Mouse (Mus musculus) adrenal gland, adult 18-20 months (tissue): ENCODE results near the gene Nkx2-9. TPM values are rescaled to one million over a fixed set of nuclear protein-coding genes. Genes with fewer than 3 reads are reported as not detected.
A peak's percentile ranks its signal among the peaks of the same experiment; 100 is the strongest.

Experiments used
- DNase-seq, 2 experiments: peaks; one replicate each; pipeline ENCODE4 v3.0.0; 2021 to 2022; ENCODE audit warnings: low spot score in 2 of 2
- long read RNA-seq, 2 experiments: library from polyadenylated mRNA; stranded (forward); transcript quantifications; one replicate each; pipeline ENCODE4 v2.0.0; 2021
- total RNA-seq, 2 experiments: library from RNA; stranded (reverse); gene quantifications; 1 replicate in 1 of 2; 2 replicates in 1 of 2; pipeline ENCODE4 v1.2.3; 2021

Nkx2-9 gene
- under 1 TPM; 0.50 to 0.54 TPM for total RNA-seq
- long read RNA-seq, experiment 1, result 0 reads
- long read RNA-seq, experiment 2, partial matches to known transcripts, result 1 of 1 reads
- long read RNA-seq, experiment 2, other reads (novel, unspliced or antisense), result 0 of 1 reads

DNA sequence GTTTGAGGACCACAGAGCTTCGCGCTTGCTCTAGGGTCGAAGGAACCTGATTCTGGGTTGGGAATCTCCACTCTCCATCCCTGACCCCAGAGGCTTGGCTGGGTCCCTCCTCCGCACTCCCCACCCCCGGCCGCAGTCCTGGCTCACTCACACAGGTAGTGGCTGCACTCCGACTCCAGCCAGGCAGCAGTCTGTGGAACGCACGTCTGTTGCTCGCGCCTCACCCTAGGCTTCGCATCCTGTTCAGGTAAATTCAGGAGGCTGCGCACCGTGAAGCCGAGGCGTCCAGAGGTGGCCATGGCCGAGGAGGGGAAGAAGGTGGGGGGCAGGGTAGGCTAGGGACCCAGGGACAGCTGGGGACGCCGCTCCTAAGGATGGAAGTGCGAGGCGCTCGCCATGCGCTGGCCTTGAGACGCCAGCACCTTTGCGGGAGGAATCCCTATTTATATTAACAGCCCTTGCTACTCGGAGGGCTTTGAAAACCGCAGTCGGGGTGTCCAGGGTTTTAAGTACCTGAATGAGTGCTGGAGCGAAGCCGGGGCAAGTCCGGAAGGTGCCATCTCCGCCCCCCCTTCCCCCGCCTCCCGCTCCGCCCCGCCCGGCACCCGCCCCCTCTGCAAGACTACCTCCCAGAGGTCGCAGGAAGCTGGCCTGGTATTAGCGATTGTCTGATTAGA, at the start of gene Nkx2-9:
Nkx2-9 (minus strand) TSS at position 524 of the 677 bp plus-strand sequence.
- no peak for DNase-seq

DNA sequence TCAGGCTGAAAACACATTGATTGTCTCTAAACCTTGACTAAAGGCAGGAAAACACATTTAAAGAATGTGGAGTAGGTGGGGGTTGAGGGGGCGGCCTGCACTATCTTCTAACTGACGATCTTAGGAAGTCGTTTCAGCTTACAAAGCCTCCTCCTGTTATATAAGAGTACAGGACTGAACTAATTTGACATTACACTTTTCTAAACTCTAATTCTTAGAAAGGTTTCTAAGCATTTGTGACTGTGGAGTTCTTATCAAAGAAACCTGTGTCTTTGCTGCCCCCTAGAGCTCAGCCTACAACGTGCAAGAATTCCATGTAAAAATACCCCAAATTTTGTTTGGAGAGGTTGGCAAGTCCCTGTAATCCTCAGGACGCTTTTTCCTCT, 24.1 kb upstream of the Nkx2-9 start:
- peak; percentile 48 to 53 for DNase-seq

DNA sequence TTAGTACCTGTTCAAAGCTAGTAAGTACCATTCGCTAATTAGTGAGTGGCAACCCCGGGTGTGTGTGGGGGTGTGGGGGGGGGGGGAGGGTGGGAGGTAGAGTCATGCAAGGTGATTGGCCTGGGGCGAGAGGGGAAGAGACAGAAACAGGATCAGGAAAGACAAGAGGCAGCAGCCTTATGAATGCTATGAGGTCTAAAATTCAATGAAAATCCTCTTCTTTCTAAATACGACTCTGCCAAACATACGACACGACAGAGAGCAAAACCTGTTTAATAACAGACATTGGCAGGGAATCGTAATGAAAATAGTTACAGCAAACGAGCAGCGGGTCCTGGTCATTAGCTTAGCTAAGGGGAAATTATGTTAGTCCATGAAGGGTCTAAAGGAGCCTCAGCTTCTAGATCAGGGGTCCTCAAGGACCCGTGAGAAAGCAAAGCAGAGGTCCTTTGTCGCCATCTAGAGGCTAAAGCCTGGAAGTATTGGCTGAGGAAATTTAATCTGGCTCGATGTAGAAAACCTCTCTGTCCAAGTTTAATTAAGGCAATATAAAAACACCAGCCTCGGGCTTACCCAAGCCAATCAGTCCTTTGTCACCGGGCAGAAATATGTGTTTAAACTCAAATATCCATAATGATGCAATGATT, 23.6 kb upstream of the Nkx2-9 start:
- peak in 1 of 2 experiments; percentile 21 for DNase-seq

DNA sequence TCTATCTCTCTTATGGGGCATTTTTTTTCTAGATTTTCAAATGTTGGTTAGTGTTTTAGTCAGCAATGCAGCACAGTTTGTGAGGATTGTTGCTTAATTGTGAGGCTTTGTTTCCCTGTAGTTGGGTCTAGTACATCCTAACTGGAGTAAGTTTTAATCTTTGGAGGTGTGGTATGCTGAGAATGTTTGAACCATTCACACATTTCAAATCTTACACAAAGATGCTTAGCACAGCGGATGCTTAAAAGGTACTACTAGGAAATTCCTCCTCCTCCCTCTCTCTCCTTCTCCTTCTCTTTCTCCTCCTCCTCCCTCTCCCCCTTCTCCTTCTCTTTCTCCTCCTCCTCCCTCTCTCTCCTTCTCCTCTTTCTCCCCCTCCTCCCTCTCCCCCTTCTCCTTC, 3.0 kb upstream of the Nkx2-9 start:
- DNase-seq, result no peak

DNA sequence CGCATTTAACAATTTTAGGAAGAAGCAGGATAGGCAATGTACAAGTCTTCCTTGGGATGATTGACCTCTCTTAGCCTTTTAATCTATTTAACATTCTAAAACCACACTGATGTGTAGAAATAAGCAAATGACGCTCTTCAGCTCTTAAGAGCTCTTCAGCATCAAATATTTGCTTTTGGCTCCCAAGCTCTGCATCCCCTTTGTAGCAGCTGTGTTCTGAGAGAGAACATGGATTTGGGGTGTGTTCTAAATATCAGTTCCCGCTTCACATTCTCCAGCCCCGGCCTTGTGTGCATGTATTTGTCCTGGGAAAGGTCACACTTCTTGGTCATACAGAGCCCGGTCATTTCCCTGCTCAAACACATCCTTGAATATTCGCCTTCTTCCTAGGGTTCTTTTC, 2.3 kb upstream of the Nkx2-9 start:
- no peak for DNase-seq

DNA sequence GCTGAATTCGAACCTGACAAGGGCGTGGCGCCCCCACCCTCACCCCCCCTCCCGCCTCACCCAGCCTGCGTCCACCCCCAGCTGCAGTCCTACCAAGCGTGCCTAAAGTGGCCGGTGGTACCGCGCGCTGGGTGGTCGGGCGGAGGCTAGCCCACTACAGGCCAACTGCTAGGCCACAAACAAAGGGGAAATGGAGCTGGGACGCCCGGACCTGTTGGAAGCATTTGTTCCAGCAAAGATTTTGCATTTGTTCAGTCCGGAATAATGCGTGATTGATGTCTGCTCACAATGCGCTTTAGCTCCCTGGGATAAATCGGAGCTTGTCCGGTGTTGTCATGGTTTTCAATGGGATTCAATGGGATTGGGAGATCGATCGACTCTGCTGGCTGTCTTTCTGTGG, 1.4 kb upstream of the Nkx2-9 start:
- no peak for DNase-seq

DNA sequence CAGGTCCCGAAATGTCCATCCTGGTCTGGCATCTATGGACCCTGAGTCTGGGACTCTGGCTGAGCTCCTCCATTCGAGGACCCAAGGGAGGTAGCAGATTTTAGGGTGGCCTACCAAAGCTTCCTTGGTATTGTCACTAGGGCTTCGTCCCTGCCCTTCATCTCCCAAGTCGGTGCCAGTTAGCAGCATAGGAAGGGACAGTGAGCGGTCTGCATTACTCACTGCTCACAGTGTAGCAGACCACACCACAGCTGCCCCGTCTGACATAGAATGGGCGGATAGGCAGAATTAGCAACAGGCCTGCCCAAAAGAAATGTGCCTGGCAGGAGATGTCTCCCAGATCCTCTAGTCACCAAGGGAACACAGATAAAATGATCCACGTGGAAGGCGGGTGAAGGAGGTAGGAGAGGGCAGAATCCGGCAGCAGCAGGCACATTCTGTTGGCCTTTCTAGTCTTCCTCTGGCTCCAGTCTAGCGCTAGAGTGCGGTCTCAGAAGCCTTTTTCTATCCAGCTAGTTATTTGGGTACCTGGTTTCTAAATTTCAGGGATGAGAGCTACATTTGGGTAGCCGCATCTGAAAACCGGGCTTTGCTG, 929 bp upstream of the Nkx2-9 start:
- no peak for DNase-seq

DNA sequence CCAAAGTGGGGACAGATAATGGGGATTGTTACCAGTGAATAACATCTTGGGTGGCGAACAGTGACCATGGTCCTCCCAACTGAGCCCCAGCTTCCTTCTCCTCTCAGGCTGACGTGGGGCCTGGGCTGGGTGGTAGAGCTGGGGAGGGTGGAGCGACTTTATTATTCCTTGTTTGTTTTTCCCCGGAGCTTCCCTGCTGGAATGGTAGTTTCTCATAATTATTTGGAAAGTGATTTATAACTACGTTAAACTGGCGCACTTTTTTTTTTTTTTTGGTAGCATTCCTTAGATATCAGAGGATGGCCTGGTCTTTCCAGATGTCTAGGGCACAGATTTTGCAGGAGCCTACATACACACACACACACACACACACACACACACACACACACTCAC, 350 bp upstream of the Nkx2-9 start:
- DNase-seq, result no peak

DNA sequence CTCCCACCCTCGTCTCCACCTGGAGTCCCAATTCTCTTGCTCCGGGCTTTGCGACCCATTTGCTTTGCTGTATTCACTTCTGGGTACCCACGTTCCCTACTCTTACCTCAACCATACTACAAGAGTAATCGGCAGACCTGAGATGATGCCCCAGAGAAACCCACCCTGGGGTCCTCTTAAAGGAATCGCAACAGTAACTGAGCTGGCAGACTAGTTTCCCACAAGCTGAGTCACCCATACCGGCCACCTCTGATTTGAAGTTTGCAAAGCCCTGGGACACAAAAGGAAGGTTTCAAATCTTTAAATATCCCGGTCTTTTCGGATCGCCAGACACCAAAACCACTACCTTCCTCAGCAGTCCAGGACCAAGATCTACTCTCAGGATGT, 742 bp downstream of the Nkx2-9 start:
- DNase-seq, result no peak

DNA sequence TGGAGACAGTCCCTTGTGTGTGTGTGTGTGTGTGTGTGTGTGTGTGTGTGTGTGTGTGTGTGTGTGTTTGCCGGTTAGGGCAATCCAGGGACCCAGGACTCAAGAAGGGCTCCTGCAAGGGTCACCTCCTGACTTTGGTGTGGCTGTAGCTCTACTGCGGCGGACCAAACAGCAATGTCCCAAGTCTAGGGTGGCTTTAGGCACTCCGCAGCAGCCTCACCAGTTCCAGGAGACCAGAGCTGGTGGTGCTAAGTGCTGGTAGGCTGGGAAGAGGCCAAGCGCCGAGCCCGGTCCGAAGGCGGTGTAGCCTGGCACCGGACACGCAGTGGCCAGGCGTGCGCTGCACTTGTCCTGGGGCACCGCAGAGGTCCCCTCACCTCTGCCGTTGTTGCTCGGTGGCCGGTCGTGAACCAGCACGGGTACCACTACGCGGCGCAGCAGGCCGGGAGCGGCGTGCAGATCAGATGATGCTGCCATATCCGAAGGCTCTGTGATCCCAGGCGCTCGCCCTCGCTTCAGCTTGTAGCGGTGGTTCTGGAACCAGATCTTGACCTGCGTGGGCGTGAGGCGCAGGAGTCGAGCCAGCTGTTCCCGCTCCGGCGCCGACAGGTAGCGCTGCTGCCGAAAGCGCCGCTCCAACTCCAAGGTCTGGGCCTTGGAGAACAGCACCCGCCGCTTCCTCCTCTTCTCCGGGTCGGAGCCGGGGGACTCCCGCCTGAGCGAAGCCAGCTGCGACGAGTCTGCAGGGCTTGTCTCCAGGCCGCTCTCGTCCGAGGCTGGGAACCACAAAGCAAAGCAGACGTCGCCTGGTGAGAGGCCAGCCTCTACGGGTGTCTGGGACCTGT, 1.4 kb downstream of the Nkx2-9 start:
- DNase-seq, result peak; percentile 21 to 25

DNA sequence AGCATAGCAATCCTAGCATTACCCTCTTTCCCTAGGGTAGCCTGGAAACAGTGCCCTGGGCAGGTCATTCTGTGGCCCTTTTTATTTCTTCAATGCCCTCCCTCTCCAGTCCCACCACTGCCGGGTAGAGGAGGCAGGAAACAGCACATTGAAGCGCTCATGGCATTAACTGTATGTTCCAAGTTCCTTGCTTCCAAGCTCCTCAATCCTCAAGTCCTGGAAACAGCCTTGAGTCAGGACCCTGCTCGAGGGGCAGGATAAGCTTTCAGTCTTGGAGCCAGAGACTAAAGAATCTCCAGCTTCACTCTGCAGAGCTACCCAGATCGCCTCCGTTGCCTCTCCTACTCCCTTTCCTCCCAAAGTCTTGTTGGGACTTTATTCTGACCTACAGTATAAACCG, 2.2 kb downstream of the Nkx2-9 start:
- DNase-seq, result no peak

DNA sequence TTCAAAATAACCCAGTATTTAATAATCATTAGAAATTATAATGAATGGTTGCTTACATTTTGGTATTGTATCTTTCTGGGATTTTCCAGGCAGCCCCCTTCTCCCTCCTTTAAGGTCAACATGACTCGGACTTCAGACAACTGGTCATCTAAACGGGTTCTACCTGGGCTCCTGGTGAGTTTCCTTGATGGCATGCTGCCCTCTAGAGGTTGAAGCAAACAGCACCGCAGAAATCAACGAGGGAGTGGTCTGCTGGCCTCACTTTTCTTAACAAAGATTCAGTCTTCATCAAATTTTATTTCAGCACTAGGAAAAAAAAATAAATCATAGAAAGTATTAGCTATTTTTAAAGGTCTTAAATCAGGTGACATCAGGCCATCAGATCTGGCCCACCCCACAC, 21.4 kb downstream of the Nkx2-9 start:
- no peak for DNase-seq

DNA sequence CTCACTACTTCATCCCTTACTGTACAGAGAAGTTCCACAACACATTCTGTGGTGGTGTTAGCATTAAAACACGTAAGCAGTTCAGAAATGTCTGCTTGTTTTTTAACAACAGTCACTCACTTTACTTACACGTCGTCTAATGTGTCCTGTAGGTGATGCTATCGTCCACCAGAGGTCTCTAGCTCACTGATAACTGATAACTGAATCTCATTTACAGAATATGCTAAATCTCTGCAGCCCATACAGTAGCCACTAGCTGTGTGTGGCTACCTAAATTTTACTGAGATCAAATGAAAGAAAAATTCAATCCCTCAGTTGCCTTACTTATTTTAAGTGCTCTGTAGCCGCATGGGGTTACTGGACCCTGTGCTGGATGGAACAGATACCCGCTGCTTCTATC, 25.3 kb downstream of the Nkx2-9 start:
- DNase-seq, result no peak

Other genes with a start within 250 kb of the Nkx2-9 start
- gene Nkx2-1, start 76.4 kb downstream of the Nkx2-9 start, total RNA-seq, result not detected
- gene Pax9, start 78.5 kb upstream of the Nkx2-9 start, total RNA-seq, result not detected